Mouse (Mus musculus) hindbrain, embryonic 16.5 days (tissue): ENCODE results near the gene Bpifa2. TPM values are rescaled to one million over a fixed set of nuclear protein-coding genes. Genes with fewer than 3 reads are reported as not detected.

Experiments
- ATAC-seq: fragments of 200-750 bp; cut with Nextera tagmentation; 2 replicates; pipeline ENCODE4 v1.8.0; 2017; ENCODE audit warnings: moderate TSS enrichment, moderate library complexity
- H3K27ac ChIP-seq: fragments of 300-500 bp; sonication (generic); 2 replicates; pipeline ENCODE4 v1.5.1; 2014; ENCODE audit warnings: low read depth, mild to moderate bottlenecking, control low read depth, low read length, moderate library complexity
- H3K27me3 ChIP-seq: fragments of 300-500 bp; sonication (generic); replicated peaks from 2 replicates; pipeline ENCODE4 v1.6.1; 2014; ENCODE audit warnings: low read length; ENCODE audit not compliant: control insufficient read depth, insufficient read depth
- H3K36me3 ChIP-seq: fragments of 300-500 bp; sonication (generic); 2 replicates; pipeline ENCODE4 v1.6.1; 2014; ENCODE audit warnings: mild to moderate bottlenecking, low read length, moderate library complexity, mixed read lengths; ENCODE audit not compliant: control insufficient read depth, insufficient read depth
- H3K4me1 ChIP-seq: fragments of 300-500 bp; sonication (generic); 2 replicates; pipeline ENCODE4 v1.6.1; 2014; ENCODE audit warnings: low read depth, low read length; ENCODE audit not compliant: control insufficient read depth, insufficient read depth
- H3K4me2 ChIP-seq: fragments of 300-500 bp; sonication (generic); 2 replicates; pipeline ENCODE4 v1.6.1; 2014; ENCODE audit warnings: mild to moderate bottlenecking, low read length, control low read depth, moderate library complexity
- H3K4me3 ChIP-seq: fragments of 300-500 bp; sonication (generic); 2 replicates; pipeline ENCODE4 v1.5.1; 2014; ENCODE audit warnings: mild to moderate bottlenecking, low read length, control low read depth, moderate library complexity
- H3K9ac ChIP-seq: fragments of 300-500 bp; sonication (generic); 2 replicates; pipeline ENCODE4 v1.6.1; 2014; ENCODE audit warnings: low read depth, mild to moderate bottlenecking, control low read depth, low read length, moderate library complexity
- H3K9me3 ChIP-seq: fragments of 300-500 bp; sonication (generic); 2 replicates; pipeline ENCODE4 v1.6.1; 2014; ENCODE audit warnings: mild to moderate bottlenecking, low read length, moderate library complexity; ENCODE audit not compliant: control insufficient read depth
- WGBS: fragments of 180-500 bp; shearing (Covaris S2); extraction: QIAGEN DNeasy Blood & Tissue Kit; methylation state at CpG from one replicate; pipeline ENCODE4 v1.1.7; 2014; 5-methylcytosine and 5-hydroxymethylcytosine counted together
- polyA plus RNA-seq: library from polyadenylated mRNA; unstranded; fragments of >200 nt; fragmentation: Nextera tagmentation; extraction: Ambion mirVana; gene quantifications from 2 replicates; pipeline ENCODE4 v1.2.1, GENCODE M21; 2015

Gene Bpifa2
- polyA plus RNA-seq: not detected in 2 replicates

DNA sequence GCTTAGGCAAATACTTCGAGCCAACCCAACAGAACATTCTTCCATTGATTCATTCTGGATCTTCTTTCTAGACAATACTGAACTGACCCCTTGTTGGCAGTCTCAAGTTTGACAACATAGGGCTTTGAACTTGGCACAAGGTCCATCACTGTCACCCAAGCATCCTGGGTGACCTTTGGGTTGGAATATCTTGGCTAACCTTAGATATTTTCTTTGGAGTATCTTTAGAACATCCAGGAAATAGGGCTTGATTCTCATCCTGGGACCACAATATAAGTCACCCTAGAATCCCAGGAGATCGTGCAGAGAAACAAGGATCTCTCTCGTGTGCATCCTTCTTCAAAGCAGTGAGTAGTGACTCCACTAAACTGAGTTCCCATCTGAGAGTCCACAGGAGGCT is at the start of gene Bpifa2:
Bpifa2 (plus strand) TSS at position 301 of the 400 bp plus-strand sequence.
- no peak within 1 kb of the TSS for H3K4me3 ChIP-seq
- WGBS: 83% methylated on average over 3 of the region's 3 CpGs
- ATAC-seq: no peak
- no peaks in the 10 kb centered on the region for H3K4me1 ChIP-seq
- no peak within 1 kb of the TSS for H3K4me2 ChIP-seq
- H3K36me3 ChIP-seq: no peaks in the 10 kb centered on the region
- H3K27me3 ChIP-seq: no peaks in the 10 kb centered on the region
- H3K9me3 ChIP-seq: no peaks in the 10 kb centered on the region
- H3K9ac ChIP-seq: no peak within 1 kb of the TSS
- H3K27ac ChIP-seq: no peak within 1 kb of the TSS

DNA sequence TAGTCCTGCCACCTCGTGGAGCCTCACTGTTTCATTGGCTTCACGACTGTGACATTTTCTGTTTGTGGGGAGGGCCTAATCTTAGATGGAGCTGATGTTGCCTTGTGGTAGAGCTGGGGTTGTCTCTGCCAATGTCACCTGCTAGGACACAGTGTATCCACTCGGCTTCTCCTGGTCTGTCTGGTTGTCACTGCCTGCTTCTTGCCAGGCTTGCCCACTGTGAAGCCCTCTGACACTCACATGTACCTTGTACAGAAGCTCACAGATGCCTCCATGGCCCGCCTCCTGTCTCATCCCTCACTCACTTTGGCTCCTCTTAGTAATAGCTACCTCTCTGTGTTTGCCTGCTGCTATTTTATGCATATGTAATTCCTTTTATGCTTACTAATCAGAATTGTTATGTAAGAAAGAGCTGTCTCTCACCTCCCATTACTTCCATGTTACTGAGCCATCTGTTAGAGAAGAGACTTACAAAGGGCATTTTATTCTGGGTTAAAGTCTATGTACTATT is 45.2 kb upstream of the Bpifa2 start:
- H3K4me3 ChIP-seq: no peak overlapping the region
- ATAC-seq: no peak
- H3K27ac ChIP-seq: no peak overlapping the region
- H3K9me3 ChIP-seq: no peaks in the 10 kb centered on the region
- H3K4me1 ChIP-seq: no peaks in the 10 kb centered on the region
- no peak overlapping the region for H3K4me2 ChIP-seq
- no peaks in the 10 kb centered on the region for H3K27me3 ChIP-seq
- H3K36me3 ChIP-seq: no peaks in the 10 kb centered on the region
- 78% methylated on average over 4 of the region's 4 CpGs for WGBS
- no peak overlapping the region for H3K9ac ChIP-seq

DNA sequence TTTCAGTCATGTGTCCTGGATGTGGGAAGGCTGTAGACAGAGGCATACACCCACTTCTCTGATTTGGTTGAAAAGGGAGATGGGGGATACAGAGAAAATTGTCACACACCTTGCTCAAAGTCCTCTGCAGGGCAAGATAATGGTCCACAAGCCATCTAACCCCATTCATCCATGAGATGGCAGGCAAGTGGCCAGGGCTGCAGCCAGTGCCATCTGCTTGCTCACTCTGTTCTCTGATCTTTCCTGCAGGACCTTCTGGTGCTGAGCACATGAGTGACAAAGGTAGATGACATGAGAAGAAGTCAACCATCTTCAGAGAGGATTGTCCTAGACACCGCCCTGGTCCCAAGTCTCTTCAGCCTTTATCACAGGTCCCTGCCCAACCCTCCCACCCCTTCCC is 44.7 kb upstream of the Bpifa2 start:
- Histone ChIP-seq H3K9ac (no peak overlapping the region), H3K27ac (no peak overlapping the region), H3K4me2 (no peak overlapping the region), H3K4me1 (no peaks in the 10 kb centered on the region), H3K36me3 (no peaks in the 10 kb centered on the region), H3K27me3 (no peaks in the 10 kb centered on the region), H3K9me3 (no peaks in the 10 kb centered on the region), H3K4me3 (no peak overlapping the region)
- ATAC-seq: no peak
- 82% methylated on average over 1 of the region's 1 CpGs for WGBS

DNA sequence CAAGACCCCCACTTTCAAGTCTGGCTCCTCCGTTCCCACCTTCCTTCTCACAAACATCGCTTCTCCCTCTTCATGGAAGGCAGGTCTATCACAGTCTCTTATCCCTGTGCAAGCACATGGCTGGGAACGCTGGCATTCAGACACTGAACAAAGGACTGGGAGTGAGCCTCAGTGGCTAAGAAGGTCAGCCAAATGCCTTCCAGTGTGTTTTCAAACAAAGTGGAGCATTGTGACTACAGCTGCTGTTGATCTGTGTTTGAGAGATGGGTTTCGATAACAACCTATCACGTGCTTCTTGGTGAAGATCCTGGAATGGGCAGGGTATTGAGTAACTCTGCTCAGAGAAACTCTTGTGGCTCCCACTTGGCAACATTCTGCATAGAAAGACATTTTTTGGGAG is 37.8 kb upstream of the Bpifa2 start:
- Histone ChIP-seq H3K9me3 (no peaks in the 10 kb centered on the region), H3K9ac (no peak overlapping the region), H3K4me1 (no peaks in the 10 kb centered on the region), H3K36me3 (no peaks in the 10 kb centered on the region), H3K27me3 (no peaks in the 10 kb centered on the region), H3K4me3 (no peak overlapping the region), H3K27ac (no peak overlapping the region), H3K4me2 (no peak overlapping the region)
- no peak for ATAC-seq
- WGBS: 56% methylated on average over 5 of the region's 5 CpGs

DNA sequence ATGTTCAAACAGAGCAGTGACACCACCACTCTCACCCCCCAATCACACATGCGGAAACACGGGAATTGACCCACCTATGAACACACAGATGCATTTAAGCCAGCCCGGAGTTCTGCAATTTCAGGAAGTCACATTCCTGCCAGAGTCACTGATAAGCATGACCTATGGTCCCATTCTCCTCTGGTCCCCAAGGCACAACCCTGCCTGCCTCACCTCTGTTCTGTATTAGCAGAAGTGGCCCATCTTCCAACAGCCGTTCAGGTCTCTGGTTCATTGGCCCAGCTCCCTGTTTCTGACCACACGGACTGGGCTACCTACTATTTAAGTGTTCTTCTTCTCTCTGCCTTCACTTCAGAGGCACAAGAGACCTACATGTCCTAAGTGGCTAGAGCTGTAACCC is 33.5 kb upstream of the Bpifa2 start, which contains the start of gene Bpifa6:
Bpifa6 (plus strand) TSS at position 364 of the 400 bp plus-strand sequence.
- Histone ChIP-seq H3K27me3 (no peaks in the 10 kb centered on the region), H3K4me3 (no peak within 1 kb of the TSS), H3K4me1 (no peaks in the 10 kb centered on the region), H3K36me3 (no peaks in the 10 kb centered on the region), H3K27ac (no peak within 1 kb of the TSS), H3K9ac (no peak within 1 kb of the TSS), H3K4me2 (no peak within 1 kb of the TSS), H3K9me3 (no peaks in the 10 kb centered on the region)
- 93% methylated on average over 5 of the region's 5 CpGs for WGBS
- no peak for ATAC-seq

DNA sequence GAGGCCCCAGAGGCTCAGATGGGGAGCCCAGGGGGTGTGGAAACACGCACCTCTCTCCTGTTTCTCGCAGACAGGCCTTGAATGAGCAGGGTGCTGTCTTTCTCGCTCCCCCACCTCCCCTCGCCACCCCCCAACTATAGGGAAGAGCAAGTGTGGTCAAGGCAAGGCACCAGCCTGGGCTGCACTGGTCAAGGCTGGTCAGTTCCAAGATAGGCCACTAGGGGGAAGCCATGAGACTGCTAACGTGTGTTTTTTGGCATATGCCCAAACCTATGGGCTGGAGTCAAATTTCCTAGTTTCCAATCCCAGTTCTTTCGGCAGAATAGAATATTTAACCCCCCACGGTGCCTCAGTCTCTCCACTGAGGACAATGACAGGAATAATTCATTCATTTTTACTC is 12.3 kb upstream of the Bpifa2 start:
- no peaks in the 10 kb centered on the region for H3K9me3 ChIP-seq
- H3K27ac ChIP-seq: no peak overlapping the region
- no peaks in the 10 kb centered on the region for H3K4me1 ChIP-seq
- no peak overlapping the region for H3K9ac ChIP-seq
- no peaks in the 10 kb centered on the region for H3K27me3 ChIP-seq
- 4% methylated on average over 7 of the region's 7 CpGs for WGBS
- H3K4me2 ChIP-seq: no peak overlapping the region
- no peak for ATAC-seq
- no peaks in the 10 kb centered on the region for H3K36me3 ChIP-seq
- no peak overlapping the region for H3K4me3 ChIP-seq

DNA sequence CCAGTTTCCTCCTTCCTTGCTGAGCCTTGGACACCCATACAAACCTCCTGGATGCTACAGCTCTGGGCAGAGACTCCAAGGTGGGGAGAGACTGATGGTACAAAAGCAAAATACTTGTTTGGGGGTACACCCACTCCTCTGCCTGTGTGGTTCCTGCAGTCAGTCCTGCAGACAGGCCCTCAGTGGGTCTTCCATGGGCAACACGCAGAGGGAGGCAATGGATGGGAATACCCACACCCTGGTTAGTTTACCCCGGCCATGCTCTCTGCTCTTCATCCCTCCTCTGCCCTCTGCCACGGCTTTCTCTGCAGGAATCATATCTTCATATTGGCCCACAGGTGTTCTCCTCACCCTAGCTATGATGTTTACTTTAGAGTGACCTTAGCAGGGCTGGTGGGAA is 7.6 kb upstream of the Bpifa2 start:
- Histone ChIP-seq H3K27ac (no peak overlapping the region), H3K36me3 (no peaks in the 10 kb centered on the region), H3K4me1 (no peaks in the 10 kb centered on the region), H3K9ac (no peak overlapping the region), H3K4me3 (no peak overlapping the region), H3K9me3 (no peaks in the 10 kb centered on the region), H3K4me2 (no peak overlapping the region), H3K27me3 (no peaks in the 10 kb centered on the region)
- ATAC-seq: no peak
- WGBS: 77% methylated on average over 3 of the region's 3 CpGs

DNA sequence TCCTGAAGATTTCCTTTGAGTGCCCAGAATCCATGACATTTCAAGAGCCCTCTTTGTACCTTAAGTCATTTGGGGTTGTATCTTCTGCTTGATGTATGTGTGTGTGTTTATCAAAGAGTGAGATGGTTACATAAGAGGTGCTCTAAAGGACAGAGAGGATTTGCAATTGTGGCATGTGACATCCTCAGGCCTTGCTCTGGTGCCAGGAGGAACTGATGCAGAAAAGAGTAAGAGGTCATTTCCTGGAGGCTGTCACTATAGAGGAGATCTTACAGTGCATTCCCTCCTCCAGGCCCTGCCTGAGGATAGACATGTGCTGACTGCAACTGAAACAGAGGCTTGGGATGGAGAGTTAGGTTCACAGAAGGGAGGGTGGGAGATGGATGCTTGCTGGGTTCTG is 7.0 kb upstream of the Bpifa2 start:
- ATAC-seq: no peak
- no peaks in the 10 kb centered on the region for H3K4me1 ChIP-seq
- no peaks in the 10 kb centered on the region for H3K9me3 ChIP-seq
- no peak overlapping the region for H3K4me2 ChIP-seq
- H3K9ac ChIP-seq: no peak overlapping the region
- no peaks in the 10 kb centered on the region for H3K36me3 ChIP-seq
- no peaks in the 10 kb centered on the region for H3K27me3 ChIP-seq
- H3K4me3 ChIP-seq: no peak overlapping the region
- H3K27ac ChIP-seq: no peak overlapping the region

DNA sequence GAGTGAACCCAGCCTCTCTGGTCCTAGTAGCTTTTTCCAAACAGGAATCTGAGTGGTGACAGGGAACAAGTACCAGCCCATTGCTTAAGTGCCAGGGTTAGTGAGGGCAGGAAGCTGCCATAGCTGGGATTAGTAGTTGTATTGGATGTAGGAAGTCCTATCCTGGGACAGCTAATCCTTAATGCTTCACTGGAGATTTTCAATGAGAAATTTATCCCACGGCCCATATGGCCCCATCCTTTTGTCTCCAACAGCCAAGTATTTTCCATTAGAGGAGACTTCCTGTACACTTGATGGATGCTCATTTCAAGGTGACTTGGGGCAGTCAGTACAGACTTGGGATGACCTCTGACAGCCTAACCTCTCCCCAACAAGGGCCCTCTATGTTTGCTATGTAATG is 3.6 kb upstream of the Bpifa2 start:
- no peak overlapping the region for H3K9ac ChIP-seq
- no peaks in the 10 kb centered on the region for H3K27me3 ChIP-seq
- no peaks in the 10 kb centered on the region for H3K4me1 ChIP-seq
- no peak overlapping the region for H3K4me2 ChIP-seq
- H3K27ac ChIP-seq: no peak overlapping the region
- ATAC-seq: no peak
- H3K9me3 ChIP-seq: no peaks in the 10 kb centered on the region
- WGBS: 30% methylated on average over 1 of the region's 1 CpGs
- H3K36me3 ChIP-seq: no peaks in the 10 kb centered on the region
- no peak overlapping the region for H3K4me3 ChIP-seq

DNA sequence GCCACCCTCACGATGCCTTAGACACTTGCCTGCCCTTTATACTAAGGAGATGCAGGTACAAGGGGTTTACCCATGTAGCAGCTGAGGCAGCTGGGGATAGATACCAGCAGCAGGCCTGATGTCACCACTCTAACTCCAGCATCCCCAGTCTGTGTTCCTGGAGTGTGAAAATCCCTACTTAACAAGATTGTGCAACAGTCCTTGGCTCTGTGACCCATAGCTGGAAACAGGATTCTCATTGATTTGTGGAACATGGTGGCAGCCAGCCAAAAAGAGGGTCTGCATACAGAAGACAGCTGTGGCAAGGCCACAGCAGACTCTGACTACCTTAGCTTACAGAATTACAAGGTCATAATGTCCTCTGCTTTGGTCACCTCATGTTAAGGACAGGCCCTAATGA is 3.0 kb upstream of the Bpifa2 start:
- Histone ChIP-seq H3K4me3 (no peak overlapping the region), H3K9ac (no peak overlapping the region), H3K4me1 (no peaks in the 10 kb centered on the region), H3K36me3 (no peaks in the 10 kb centered on the region), H3K27me3 (no peaks in the 10 kb centered on the region), H3K27ac (no peak overlapping the region), H3K4me2 (no peak overlapping the region), H3K9me3 (no peaks in the 10 kb centered on the region)
- no peak for ATAC-seq
- WGBS: 95% methylated on average over 1 of the region's 1 CpGs
